Mouse (Mus musculus) frontal cortex, adult (tissue): ENCODE measurements around the gene Palm3.

Source experiments
- ATAC-seq: cut with Nextera tagmentation; 2 replicates; pipeline ENCODE4 v1.9.2; 2017; ENCODE audit warnings: mild to moderate bottlenecking, moderate library complexity, mixed read lengths; ENCODE audit not compliant: low TSS enrichment

Palm3 gene

DNA sequence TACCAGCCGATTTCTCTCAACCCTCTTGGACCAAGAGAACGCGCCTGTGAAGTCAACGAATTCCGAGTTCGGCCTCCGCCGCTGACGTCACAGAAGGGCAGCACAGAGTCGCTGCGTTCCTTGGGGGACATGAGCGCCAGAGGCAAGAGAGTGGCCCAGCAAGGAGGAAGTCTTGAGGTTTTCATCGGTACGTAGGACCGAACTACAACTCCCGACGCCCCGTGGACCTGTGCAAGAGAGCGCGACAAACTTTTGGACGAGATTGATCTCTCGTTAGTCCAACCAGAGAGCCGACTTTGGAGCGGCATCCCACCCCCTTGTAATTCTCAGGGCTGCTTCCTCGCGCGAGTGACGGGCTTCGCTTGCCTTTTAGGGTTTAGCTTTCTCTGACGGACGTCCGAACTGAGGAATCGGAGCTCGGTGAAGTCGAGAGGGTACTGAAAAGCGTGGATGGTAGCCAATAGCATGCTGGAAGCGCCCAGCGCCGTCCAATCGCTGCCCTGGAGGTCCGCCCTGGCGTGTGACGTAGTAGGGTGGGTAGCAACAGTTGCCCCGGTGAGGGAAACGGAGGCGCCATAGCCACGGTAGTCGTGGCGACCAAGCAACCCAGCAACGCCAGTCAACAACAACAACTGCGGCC, 45.1 kb downstream of the Palm3 start, which contains the start of gene Rfx1:
TSS of gene Rfx1 (plus strand) at position 544 of the 640 bp plus-strand sequence.
- peak; percentile 93 for ATAC-seq

DNA sequence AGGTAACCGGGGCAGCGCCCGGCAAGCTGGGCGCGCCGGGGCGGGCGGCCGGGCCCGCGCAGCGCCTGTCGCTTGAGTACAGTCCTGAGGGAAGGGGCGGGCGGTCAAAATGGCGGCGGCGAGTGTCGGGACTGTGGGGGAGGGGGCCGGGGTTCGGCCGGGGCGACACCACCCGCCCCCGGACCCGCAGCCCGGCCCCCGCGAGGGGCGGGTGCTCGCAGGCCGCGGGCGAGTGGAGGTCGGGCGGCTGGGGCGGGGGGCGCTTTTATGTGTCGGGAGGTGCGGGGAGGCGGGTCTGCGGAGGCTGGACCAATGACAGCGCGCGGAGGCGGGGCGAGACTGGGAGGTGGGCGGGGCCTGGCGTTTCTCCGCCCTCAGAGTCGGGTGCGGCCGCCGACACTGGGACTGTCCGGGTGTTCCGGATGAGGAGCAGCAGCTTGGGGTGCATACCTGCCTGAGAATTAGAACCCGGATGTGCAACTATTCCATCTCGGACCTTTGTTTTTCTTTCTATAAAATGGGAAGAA, 45.8 kb downstream of the Palm3 start:
- ATAC-seq, result peak; percentile 32

DNA sequence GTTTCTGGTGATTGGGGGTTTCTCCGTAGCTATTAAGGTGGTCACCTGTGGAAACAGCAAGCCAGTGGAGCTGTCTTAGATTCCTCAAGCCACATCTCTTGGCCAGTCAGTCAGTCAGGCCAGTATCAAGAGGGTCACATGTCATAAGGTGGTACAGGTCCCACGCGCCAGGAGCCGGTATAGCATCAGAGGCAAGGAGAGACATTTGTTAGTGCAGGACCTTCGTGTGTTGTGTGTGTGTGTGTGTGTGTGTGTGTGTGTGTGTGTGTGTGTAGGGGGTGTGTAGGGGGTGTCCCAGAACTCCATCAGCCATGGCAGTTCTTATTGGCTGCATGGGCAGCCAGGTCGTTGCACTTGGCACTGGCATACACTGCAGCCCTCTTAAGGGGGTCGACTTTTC, 46.6 kb downstream of the Palm3 start:
- no peak for ATAC-seq

DNA sequence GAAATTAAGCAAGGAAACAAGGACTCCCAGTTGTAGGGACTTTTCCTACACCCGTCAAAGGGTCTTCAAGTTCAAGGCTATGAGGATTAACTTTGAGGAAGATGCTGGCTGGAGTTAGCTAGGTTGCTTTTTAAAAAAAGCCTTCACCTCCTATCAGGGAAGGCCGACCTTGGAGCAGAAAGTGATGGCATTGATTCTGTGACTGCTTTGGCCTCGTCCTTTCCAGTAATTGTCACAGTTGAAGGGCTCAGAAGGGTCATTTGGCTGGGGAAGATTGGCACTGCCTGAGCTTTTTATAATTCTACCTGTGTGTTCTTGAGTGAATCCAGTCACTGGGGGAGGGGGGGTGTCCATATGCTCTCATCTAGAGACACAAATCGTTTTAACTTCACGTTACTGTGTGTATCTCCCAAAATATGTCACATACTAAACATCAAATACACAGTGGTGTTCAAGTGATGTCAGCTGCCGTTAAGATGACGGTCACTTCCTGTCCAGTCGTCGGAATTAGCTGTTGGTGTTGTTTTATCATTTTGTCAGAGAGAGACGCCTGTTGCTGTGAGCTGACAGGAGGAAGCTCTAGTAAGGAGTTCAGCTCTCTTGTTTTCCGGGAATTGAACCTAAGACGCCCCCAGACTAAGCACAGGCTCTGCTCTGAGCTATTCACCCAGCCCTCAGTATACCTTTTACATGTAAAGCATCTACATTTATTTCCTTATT, 47.2 kb downstream of the Palm3 start:
- no peak for ATAC-seq

DNA sequence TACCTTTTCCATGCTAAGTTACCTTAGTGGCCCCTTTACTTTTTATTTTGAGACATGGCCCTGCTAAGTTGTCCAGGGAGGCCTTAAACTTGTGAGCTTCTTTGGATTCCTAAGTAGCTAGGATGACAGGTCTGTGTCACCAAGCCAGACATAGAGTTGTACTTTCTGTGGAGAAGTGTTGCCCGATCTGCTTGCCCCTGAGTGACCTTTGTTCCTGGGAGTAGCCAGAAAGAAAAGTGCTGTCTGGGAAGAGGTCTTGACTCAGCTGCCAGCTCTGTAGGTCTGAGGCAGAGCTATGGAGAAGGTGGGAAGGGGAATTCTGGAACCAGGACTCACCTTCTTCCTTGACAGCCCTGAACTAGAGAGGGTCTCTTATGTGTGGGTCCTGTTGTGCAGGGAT, 47.9 kb downstream of the Palm3 start:
- ATAC-seq, result no peak

DNA sequence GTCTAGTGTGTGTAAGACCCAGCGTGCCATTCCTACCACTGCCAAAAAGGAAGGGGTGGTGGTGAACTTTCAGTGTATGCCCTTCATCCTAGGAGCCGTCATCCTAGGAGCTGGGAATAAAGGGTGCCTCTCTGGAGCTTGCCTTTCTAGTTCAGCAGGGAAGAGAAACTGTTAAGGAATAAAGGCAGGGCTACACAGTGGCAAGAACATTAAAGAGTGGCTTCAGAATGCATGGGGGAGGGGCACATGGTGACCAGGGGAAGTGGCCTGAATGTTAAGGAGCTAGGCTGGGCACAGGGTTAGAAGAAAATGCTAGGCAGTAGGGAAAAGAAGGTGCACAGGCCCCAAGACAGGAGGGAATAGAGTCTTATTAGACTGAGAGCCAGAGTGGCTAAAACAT, 48.5 kb downstream of the Palm3 start:
- ATAC-seq, result no peak

DNA sequence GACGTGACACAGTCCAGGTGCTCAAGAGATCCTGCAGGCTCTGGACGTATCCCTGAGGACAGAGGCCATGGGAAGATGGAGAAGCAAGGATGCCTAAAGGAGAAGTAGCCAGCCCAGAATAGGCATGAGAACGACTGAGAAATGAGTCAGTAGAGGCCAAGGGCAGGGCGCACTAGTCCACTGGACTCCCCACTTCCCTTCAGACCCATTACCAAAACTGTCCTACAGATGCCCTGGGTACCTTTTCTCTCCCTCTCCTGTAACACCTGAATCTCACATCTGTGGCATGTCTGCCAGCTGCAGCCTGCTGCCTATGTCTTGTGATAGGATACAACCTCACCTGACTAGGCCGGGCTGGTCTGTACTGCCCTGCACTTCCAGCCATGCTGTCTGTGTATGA, 49.0 kb downstream of the Palm3 start:
- ATAC-seq, result no peak

DNA sequence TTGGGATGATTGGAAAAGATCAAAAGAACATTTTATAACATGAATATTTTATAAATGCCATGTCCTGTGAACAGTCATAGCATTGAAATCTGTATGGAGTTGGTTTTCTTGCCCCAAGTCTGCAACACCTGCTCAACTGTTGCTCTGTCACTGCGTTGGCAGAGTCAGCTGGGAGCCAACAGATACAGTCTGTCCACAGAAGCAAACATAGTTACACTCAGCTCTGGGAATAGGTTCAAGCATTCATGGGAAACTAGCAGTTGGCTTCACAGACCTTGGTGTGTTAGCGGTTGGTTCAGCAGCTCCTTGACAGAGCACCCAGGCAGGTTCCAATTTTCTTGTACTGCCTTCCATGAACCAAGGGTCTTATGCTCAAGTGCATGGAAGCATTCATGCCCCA, 49.4 kb downstream of the Palm3 start:
- ATAC-seq, result peak; percentile 36

DNA sequence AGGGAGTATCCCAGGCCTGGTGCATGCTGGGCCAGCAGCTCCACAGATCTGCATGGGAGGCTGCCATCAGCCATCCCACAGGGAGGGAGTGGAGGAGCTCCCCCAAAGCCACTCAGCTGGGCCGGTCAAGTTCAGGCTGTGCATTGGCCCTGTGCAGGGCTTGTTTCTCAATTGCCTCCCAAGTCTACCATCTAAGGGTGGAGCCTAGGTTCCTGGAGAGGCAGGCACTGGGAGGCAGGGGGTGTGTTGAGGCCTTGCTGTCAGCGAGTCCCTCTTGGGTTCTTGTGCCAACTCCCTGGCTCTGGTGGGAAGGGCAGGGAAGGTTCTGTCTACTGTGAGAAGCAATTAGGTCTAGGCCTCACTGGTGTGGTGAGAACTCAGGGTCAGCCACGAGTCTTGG, 50.6 kb downstream of the Palm3 start:
- no peak for ATAC-seq

DNA sequence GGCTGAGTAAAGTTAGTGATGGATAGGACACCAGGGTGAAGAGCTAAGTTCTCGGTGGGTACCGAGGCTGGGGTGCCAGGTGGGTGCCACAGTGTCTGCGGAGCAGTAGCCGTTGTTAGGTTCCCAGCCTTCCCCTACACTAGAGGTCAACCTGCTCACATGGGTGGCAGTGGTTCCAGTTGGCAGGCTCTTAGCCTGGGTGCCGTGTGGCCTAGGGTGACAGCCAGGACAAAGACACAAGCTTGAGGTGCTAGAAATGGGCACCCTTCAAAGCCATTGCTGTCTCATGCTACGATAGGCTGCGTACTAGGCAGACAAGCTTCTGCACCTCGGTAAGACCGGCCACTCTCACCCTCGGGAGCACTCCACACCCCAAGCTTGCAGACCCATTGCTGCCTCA, 51.0 kb downstream of the Palm3 start:
- ATAC-seq, result no peak

DNA sequence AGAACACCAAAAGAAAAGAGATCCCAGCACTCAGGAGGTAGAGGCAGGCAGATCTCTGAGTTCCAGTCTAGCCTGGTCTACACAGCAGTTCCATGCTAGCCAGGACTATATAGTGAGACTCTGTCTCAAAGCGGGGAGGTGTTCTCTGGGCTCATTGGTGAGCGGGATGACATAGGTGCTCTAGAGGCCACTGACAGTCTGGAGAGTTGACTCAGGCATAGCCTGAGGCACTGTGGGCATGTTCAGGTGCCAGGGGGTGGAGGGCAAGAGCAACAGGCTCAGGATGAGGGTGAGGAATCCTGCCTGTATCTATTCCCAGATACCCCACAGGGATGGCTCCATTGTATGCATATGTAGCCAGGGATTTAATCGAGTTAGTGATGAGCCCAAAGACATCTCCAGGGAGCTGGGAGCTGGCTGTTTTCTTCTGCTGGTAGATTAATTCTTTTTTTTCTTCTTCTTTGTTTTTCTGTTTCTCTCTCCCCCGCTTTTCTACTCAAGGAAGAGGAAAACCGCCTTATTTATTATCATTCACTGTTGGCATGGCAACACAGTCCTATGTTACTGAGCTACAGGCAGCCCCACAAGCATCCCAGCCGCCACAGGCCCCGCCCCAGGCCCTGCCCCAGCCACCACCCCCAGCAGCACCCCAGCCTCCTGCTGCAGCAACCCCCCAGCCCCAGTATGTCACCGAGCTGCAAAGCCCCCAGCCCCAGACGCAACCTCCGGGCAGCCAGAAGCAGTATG, 52.1 kb downstream of the Palm3 start:
- no peak for ATAC-seq

DNA sequence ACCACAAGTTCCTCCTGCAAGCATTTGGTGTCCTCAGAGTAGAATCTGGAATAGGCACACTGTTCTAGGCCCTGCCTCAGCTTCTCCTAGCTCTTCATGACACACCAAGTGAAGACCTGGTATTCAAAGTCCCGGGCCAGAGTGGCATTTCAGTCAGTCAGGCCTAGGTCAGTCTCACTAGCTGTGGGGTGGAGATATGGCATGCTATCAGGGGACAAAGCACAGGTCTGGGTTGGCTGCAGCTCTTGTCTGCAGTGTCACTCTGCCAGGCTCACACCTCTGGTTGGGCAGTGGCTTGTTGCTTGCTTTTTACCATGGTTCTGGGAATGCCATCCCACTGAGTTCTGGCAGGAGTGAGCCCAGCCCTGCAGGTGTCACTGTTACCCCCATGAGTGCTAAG, 55.1 kb downstream of the Palm3 start:
- no peak for ATAC-seq

DNA sequence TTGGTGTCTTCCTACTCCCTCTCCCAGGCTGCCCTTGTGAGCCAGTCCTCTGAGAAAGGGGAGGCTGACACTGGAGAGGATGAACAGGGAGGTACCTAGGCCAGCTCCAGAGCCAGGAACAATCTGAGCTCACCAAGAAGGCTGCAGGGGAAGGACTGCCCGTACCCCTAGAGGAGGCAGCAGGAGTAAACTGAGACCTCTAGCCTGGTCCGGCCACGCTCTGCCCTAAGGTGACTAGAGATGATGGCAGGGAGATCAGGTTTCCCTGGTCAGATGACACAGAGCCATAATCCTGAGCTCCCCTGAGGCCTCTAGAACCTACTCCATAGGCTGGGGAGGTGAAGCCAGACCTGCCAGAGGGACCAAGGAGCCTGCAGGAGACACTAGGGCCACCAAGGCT, 55.6 kb downstream of the Palm3 start:
- ATAC-seq, result no peak

DNA sequence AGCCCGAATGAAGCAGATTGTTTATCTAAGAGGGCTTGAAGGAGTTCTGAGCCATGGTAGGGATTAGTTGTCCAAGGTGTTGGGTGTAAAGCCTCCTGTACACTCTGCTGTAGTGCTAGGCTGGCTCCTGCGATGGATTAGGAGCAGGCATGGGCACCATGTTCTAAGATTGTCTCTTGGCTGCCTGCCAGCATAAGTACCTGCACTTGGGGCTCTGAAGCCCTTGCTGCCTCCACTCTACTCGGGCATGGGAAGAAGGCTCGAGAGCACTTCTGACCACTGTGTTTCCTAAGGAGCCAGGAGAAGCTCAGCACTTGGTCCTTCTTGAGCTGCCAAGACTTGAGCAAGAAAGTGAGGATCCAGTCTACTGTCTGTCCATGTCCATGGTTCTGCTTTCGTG, 57.9 kb downstream of the Palm3 start:
- ATAC-seq, result no peak
